Mouse (Mus musculus) retina, embryonic 14.5 days (tissue): ENCODE results near the gene Gm17455.

Experiments used
- DNase-seq: peaks from one replicate; pipeline ENCODE4 v3.0.0-alpha.2; 2015; ENCODE audit warnings: low spot score

Gene Gm17455

DNA sequence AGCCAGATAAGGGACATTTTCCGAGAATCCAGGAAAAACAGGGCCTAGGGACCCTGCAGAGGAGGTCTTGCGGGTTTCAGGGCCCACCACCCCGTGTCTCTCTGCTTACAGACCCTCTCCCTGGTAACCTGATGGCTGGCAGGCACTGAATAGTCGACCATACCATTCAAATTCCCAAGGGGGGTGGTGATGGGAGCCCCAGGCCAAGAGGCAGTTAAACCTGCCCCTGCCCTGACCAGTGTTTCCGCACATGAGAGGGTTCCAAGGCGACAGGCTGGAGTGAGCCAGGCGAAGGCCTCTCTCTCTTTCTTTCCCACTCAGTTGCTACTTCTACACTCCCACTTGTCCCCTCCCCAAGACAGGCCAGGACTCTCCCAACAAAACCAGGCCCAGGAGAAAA lies at the start of gene Gm17455:
Gene Gm17455 (plus strand): TSS at position 278 of the 400 bp plus-strand sequence.
- DNase-seq: no peak

DNA sequence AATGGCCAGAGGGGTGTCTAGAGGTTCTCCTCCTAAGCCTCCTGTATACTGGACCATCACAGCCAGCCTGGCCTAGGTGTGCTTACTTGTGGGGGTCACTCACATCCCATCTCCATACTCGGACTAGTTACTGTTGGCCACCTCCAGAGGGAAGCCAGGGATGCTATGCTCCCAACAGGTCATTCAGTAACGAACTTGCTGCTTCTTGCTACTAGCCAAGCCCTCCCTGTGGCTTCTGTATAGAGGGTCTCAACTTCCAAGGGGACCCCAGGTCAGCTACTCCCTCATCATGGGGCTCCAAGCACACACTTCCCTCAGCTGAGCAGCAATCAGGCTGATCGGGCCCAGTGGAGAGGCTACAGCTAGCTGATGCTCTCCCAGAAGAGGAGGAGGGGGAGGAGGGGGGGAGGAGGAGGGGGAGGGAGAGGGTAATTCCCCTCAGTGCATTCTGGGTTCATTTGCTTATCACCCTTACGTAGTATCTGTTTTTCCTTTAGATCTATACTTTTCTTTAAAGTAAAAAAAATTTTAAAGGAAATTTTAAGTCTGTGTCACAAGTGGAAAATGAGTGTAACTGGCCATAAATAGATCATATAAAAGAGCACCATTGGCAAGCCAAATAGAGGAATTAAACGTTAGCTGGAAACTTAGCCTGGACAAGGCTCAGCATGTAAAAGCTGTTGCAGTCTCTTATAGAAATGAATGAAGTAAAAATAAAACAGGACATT lies 49.3 kb upstream of the Gm17455 start:
- peak; percentile 21 for DNase-seq

DNA sequence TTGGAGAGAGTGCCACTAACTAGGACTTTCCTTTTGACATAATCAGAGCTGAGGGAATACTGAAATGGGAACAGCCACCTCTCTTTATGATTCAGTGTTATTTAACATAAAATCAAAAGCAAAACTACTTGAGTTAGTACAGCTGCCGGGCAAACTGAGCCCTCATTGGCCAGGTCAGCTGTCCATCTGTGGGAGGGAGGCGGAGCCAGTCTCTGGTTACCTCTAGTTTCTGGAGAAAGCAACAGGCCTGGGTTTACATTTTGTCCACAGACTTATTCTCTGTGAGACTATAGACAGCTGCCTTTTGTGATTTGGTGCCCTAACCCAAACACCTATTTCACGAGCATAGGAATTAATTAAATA lies 48.7 kb upstream of the Gm17455 start:
- peak; percentile 90 for DNase-seq

DNA sequence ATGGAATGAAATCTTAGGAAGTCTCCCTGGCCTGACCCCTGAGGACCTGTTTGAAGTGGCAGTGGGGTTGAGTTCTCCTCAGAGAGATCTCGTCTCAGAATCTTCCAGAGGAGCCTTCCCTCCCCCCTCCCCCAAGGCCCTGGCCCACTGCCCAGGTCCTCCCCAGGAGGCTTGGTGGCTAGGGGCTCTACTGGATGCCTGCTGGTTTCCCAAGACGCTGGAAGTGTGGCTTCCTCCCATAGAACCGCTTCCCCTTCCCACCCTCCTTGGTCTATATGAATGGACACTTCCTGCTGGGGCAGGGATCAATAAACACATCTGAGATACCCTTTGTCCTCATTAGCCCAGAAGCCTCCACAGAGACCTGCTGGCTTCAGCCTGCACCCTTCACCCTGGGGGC lies 48.3 kb upstream of the Gm17455 start:
- no peak for DNase-seq

DNA sequence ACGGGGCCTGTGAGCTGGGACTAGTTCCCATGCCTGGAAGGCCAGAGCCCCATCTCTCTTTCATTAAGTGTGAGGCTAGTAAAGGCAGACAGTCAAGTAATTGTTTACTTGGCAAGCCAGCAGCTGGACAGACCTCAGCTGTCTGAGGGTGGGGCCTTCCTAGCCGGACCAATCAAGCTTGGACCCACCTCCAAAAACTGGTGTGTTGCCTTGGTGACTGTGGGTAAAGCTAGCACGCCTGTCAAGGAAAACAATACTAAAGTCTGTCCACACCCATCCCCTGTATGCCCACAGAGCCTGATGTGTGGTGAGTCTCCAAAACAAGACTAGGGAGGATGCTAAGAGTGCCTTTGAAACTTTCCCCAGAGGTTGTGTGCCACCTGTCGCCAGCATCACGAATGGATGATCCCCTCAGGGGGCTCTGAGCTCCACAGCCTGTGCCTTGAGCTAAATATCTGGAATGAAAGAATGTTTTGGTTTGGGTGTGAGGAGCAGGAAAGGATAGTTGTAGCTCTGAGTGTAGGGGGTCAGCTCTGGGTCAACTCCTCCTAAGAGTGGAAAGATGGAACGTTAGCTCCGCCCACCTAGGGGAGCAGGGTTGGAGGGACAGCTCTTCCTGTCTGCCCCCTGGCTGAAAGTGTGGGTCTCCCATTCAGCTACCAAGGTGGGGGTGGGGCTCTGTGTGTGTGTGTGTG lies 47.6 kb upstream of the Gm17455 start:
- DNase-seq: peak; percentile 43

DNA sequence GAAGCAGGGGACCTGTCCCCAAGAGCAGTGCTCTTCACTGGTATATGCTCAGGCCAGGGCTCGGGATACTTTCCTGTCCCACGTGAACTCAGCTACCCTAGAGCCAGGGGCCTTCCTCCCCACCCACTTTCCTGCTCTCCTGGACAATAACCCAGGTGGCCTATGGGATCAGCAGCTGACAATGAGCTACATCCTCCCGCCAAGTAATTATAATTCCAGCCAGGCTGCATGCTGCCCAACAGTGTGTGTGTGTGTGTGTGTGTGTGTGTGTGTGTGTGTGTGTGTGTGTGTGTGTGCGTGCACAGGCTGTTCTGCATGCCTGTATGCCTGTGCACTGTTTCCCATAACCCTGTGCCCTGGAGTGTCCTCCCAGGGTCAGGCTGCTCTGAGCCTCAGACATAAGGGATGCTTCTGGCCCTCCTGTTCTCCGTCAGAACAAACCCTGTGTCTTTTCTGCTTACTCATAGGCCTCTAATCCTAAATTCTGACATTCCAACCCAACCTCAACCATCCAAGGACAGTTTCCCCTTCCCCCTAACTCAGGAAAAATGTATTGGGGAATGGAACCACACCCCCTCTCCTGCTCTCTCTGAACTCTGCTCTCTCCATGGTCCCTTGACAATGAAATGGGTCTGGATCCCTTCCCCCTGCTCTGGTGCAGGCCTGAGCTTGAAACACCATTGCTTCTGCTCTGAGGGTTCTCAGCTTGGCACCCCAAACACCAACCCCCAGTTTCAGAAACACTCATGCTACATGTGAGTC lies 46.1 kb upstream of the Gm17455 start:
- DNase-seq: no peak

DNA sequence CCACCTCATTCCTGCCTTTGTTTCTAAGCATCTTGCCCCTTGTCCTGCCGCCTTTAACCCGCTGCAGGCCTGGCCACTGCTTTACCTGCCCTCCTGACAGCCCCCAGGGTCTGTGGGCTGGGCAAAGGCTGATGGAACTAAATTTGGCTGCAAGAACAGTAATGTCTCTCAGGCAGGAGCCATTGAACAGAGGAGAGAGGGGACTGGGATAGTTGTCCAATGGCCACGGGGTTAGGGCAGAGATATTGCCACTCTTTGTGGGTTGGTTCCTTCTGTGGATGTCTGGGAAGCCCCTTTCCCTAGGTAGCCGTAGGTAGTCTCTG lies 45.6 kb upstream of the Gm17455 start:
- DNase-seq: no peak

DNA sequence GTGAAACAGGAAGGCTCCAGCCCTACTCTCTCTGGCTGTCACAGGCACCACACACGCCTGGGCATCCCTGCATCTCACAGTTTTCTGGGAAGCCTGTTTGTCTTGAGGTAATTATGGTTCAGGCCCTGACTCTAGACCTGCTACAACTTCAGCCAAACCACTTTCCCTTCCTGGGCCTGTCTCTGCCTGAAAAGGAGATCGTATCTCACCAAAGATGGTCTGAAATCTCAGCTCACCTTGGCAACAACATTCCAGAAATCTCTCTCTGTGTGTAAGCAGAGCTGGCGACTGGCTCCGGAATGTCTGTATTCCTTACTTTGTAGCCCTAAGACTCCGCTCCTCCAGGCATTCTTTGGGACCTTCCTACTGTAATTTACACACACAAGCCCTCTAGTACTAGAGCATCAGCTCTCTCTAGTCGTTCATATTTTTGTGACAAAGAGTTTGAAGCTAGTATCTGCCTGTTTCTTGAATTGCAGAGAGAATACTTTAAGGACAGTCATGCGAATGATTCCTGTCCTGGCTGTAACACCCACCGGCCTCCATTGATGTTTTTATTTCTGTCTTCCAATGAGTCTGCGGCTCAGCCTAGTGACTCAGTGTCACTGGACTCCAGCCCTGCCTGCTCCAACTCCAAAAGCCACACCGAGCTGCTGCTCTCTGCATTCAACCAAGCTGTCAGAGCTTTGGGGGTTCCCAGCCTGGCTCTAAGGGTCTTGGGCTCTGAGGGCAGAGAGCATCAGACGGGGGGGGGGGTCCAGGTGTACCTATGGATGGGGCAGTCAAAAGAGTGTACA lies 44.4 kb upstream of the Gm17455 start:
- no peak for DNase-seq

DNA sequence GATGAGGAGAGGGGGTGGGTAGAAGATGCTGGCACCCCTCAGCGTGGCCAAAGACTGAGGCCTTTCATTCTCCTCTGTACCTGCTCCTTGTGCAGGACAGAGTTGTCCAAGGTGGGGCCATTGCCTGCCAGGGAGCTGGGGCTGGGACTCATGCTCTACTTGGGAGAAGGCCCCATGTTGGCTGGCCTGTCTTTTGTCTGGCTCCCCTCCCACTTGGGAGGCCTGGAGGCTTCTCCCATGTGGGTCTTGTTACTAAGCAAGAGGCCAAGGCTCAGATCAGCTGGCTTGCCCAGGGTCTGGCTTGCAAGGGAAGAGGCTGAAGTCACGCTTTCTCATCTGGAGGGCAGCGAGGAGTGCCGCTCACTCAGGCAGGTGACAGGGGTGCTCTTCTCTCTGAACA lies 42.1 kb upstream of the Gm17455 start:
- DNase-seq: no peak

DNA sequence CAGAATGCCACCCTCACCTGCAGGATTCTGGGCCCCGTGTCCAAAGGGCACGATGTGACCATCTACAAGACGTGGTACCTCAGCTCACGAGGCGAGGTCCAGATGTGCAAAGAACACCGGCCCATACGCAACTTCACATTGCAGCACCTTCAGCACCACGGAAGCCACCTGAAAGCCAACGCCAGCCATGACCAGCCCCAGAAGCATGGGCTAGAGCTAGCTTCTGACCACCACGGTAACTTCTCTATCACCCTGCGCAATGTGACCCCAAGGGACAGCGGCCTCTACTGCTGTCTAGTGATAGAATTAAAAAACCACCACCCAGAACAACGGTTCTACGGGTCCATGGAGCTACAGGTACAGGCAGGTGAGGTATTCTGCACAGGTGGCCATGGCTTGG lies 41.6 kb upstream of the Gm17455 start:
- no peak for DNase-seq

DNA sequence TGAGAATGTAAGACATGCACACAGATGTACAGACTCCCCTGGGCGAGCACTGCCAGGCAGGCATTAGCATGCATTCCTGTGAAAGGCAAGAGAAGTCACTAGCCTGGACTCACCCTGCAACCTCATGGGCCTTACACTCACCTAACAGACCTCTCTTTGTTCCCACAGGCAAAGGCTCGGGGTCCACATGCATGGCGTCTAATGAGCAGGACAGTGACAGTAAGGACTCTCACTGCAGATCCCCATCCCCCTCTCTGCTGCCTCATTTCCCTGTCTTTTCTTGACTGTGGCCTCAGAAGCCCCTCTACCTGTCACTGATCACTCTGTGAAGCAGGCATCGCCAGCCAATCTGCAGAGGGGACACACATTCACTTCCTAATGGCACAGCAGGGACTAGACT lies 40.8 kb upstream of the Gm17455 start:
- DNase-seq: no peak

DNA sequence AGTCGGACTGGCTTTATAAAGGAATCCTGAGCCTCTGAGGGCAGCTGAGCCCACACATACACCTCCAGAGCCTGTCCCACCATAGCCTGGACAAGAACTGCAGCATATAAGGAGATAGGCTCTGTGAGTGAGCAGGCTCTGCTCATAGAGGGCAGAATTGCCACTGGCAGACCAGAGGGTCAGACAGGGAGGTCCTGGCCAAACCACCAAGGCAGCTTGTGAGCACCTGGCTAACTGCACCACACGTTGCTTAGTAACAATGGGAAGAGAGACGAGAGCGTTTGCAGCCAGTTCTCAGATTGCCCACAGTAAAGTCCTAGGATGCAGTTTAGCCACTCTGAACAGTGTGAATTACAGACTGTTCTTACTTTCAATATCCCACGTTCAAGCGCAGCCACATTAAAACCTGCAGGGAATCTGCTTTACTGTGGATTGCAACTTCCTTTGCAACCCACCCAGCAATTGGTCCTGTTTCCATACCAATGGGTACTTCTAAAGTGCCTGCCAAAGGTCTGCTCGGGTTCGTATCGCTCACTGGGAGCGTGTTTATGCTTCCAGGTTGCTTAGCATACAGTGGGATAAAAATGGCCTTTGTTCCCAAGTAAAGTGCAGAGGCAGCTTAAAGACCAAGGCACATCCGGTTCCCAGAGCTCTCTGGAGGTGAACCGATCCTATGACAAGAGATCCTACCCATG lies 37.8 kb upstream of the Gm17455 start:
- DNase-seq: no peak

DNA sequence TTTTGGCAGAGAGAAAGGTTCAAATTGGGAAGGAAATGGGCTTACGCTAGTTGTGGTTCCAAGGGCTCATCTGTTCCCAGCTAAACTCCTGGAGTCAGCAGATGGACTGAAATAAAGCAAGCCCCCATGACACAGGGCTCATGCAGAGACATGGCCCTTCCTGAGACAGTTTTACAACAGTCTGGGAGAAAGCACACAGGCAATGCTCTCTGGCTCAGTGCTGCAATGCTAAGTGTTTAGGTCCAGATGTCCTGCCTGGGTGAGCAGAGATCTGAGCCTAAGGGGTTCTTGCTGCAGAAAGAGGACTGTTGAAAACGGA lies 37.3 kb upstream of the Gm17455 start:
- no peak for DNase-seq

DNA sequence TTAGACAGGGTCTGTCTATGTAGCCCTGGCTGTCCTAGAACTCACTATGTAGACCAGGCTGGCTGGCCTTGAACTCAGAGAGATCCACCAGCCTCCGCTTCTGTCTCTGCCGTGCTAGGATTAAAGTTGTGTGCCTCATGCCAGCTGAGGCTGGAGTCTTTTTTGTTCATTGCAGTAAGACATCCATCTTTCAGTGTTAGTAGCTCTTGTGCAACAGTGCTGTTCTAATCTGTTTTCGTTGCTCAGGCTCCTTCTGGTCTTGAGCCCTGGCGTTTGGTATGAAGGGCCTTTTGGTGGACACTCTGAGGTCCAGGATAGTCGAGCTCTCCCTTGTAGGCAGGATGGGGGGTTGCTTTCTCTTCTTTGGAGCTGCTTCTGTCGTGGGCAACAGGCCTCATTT lies 36.1 kb upstream of the Gm17455 start:
- no peak for DNase-seq

DNA sequence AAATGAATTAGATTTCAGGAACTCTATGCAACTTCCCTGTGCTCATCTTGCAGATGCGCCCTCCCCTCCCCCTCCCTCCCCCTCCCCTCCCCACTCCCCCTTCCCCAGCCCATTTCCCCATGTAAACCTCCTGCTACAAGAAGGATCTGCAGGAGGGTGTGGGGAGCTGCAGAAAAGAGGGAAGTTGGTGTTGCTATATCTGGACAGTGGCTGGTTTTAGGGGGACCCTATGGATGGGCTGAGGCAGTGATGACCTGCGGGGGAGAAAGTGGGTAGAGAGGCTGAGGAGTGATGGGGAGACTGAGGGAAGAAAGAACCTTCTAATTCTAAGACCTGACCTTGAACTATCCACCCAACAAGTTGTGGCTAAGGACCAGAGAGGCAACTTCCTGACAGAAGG lies 32.4 kb upstream of the Gm17455 start:
- no peak for DNase-seq

DNA sequence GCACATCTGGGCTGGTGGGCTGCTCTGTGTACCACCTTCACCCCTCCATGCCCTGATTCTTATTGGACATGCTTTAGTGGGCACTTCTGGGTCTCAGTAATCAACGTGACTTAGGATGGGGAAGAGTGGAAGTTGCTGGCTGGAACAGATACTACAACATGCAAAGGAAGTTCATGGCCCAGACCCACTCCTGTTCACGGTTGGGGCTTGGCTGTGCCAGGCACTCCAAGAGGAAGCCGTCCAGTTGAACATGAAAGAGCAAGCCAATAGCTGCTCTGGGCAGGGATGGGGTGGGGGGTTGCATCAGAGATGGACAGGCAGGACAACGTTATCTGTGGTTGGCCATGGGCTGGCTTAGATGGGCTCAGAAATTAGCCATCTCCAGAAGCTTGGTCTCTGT lies 31.6 kb upstream of the Gm17455 start:
- DNase-seq: no peak

DNA sequence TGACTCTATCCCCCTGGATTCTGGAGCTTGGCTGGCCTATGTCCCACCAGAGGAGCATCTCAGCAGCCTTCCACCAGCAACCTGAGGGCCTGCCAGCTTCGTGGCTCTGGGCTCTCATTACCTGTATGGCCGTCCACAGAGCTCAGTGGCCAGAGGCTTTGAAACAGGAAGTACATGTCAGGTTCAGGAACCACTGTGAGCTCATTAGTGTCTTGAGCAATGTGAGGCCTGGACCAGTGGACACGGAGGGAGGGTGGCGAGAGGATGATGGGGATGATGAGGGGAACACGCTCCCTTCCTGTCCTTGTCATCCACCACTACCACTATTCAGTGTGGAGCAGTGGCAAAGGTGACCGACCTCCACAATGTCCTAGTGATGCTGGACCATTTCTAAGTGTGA lies 30.1 kb upstream of the Gm17455 start:
- DNase-seq: no peak

DNA sequence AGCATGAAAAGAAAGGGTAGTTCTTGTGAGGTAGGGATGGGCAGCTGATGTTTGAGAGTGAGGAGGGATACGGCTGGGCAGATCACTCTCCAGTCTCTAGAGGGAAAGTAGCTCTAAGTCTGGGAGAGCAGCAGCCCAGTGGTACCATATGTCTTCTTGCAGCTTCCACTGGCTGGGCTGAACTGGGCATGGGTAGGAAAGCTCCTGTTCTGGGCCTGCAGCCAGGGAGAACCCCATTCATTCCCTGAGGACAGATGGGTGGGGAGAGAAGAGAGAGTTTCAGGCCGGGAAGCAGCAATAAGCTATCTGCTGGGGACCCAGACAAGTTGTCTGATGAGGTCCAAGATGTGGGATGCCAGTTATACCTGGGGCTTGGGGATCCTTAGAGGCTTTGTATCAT lies 29.4 kb upstream of the Gm17455 start:
- no peak for DNase-seq

DNA sequence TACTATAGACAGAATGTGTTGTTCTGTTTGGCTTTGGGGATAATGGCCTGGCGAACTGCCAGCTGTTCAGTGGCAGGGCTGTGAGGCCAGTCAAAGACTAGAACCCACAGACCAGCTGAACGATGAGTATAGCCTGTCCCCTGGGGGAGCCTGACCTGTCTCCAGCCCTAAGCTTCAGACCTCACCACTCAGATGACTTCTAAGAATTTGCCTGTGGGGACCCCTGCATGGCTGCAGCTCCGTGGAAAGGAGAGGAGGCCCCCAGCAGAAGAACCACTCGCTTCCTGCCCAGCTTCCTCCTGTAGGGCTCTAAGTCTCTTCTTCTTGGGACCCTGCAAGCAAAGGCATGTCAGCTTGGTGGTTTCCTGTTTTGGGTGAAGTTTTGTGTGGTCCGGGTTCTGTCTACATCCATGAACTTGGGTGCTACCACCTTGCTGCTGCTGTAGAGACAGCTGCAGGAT lies 28.9 kb upstream of the Gm17455 start:
- DNase-seq: no peak

DNA sequence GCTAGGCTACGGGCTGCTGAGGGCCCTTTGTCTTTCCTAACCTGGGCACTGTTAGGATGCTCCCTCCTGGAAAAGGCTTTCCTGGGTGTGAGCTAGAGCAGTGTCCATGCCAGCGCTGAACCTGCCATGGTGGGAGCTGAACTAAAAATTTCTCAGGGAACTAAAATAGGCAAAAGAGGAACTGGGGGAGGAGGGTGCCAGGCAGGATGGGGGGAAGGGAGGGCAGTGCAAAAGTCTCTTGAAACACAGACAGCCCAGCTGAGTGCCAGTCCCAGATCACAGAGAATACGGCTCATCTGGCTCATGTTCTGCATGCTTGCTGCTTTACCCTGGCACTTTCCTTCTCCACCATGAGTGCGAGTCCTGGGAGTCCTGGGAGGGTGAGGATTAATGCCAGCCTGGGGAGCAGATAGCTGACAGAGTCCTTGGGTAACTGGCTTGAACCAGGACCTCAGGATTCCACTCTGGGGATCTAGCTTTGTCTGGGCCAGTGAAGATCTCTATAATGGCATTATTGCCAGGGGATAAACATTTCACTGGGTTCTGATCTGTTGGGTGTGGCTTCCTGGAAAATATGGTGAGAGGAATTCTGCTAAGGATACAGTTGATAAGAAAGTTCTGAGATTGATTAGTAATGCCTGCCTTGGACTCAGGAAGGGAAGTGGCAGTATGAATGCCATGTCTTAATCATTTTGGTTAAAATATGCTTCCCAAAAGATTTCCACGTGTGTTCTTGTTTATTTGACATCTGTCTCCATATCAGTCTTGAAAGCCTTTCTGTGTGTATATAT lies 27.7 kb upstream of the Gm17455 start:
- DNase-seq: no peak

DNA sequence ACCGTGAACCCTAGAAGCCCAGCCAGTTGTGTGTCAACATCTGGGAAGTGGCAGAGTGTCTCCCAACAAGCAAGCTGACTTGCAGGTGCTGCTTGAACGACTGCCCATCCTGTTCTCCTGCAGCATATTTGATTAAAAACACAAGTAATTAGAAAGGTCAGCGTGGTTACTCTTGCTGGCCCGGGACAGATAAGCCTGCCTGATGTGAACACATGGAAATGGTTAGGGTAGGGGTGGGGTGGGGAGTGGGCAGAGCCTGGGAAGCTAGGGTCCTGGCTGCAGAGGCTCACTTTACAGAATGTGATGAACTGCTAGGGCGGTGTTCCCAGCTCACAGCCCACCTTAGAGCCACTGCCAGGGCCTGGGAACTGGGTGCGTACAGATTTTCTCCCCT lies 26.0 kb upstream of the Gm17455 start:
- no peak for DNase-seq
